Mouse (Mus musculus) midbrain, embryonic 15.5 days (tissue): ENCODE measurements around the gene Mllt6. TPM values are rescaled to one million over a fixed set of nuclear protein-coding genes. Genes with fewer than 3 reads are reported as not detected.
A peak's percentile ranks its signal among the peaks of the same experiment; 100 is the strongest.
"Not testable (repeated sequence)": the region's sequence is repeated elsewhere in the genome, so short reads cannot be mapped to it uniquely, and the experiment has no call there.

Source experiments
- ATAC-seq: fragments of 200-750 bp; cut with Nextera tagmentation; replicated peaks from 2 replicates; pipeline ENCODE4 v1.8.0; 2017; ENCODE audit warnings: moderate TSS enrichment
- H3K27ac ChIP-seq: fragments of 300-500 bp; sonication (generic); 2 replicates; pipeline ENCODE4 v1.5.1; 2015; ENCODE audit warnings: mild to moderate bottlenecking, inconsistent platforms
- H3K27me3 ChIP-seq: fragments of 300-500 bp; sonication (generic); replicated peaks from 2 replicates; pipeline ENCODE4 v1.6.1; 2015; ENCODE audit warnings: inconsistent platforms
- H3K36me3 ChIP-seq: fragments of 300-500 bp; sonication (generic); replicated peaks from 2 replicates; pipeline ENCODE4 v1.6.1; 2015; ENCODE audit warnings: inconsistent platforms
- H3K4me1 ChIP-seq: fragments of 300-500 bp; sonication (generic); 2 replicates; pipeline ENCODE4 v1.6.1; 2015; ENCODE audit warnings: inconsistent platforms
- H3K4me2 ChIP-seq: fragments of 300-500 bp; sonication (generic); 2 replicates; pipeline ENCODE4 v1.6.1; 2015; ENCODE audit warnings: inconsistent platforms, mild to moderate bottlenecking, moderate library complexity
- H3K4me3 ChIP-seq: fragments of 300-500 bp; sonication (generic); 2 replicates; pipeline ENCODE4 v1.5.1; 2015; ENCODE audit warnings: mild to moderate bottlenecking, inconsistent platforms
- H3K9ac ChIP-seq: fragments of 300-500 bp; sonication (generic); 2 replicates; pipeline ENCODE4 v1.6.1; 2015; ENCODE audit warnings: mild to moderate bottlenecking, inconsistent platforms
- H3K9me3 ChIP-seq: fragments of 300-500 bp; sonication (generic); 2 replicates; pipeline ENCODE4 v1.6.1; 2016; ENCODE audit warnings: inconsistent platforms
- WGBS: fragments of 180-500 bp; shearing (Covaris S2); methylation state at CpG from one replicate; pipeline ENCODE4 v1.1.7; 2015; ENCODE audit warnings: mixed read lengths; 5-methylcytosine and 5-hydroxymethylcytosine counted together
- polyA plus RNA-seq: library from polyadenylated mRNA; unstranded; fragments of >200 nt; fragmentation: Nextera tagmentation; extraction: Ambion mirVana; gene quantifications from 2 replicates; pipeline ENCODE4 v1.2.1, GENCODE M21; 2015

Gene Mllt6
- polyA plus RNA-seq, 1 experiment from 2014 or later: 3.9 TPM

DNA sequence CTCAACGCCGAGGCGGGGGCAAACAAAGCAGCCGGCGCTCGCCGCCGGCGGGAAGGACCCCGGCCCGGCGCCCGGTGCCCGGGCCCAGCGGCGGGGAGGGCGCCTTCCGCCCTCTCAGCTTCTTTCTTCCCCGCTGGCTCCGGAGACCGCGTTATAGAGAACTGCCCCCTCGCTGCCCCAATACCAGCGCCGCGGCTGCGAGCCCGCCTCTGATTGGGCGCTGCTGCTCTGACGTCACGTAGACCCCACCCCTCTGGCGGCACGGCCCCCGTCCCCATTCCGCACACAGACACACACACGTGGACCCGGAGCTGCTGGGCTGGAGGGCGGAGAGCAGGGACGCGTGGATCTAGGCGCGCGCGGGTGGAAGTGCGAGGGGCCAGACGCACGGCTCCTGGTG is 33.6 kb upstream of the Mllt6 start, which contains the start of gene Epop:
Gene Epop (minus strand): TSS at position 127 of the 400 bp plus-strand sequence.
- H3K27ac ChIP-seq: no peak within 1 kb of the TSS
- peak within 1 kb of the TSS; percentile 51 for H3K9ac ChIP-seq
- peaks cover 72% of the 10 kb centered on the region for H3K27me3 ChIP-seq
- peak; percentile 95 for ATAC-seq
- H3K4me2 ChIP-seq: peak within 1 kb of the TSS; percentile 80
- peak within 1 kb of the TSS; percentile 66 for H3K4me3 ChIP-seq
- WGBS: under 1% methylated on average over 47 of the region's 47 CpGs
- H3K4me1 ChIP-seq: peaks cover 29% of the 10 kb centered on the region
- H3K9me3 ChIP-seq: no peaks in the 10 kb centered on the region
- H3K36me3 ChIP-seq: no peaks in the 10 kb centered on the region

GRCm38 (mm10) chr11:97631046-97631445 is 32.2 kb upstream of the Mllt6 start:
- 10% methylated on average over 2 of the region's 2 CpGs for whole genome bisulfite sequencing
- Histone ChIP-seq H3K27me3 (peaks cover 57% of the 10 kb centered on the region), H3K4me2 (no peak overlapping the region), H3K4me1 (peaks cover 29% of the 10 kb centered on the region), H3K9me3 (no peaks in the 10 kb centered on the region), H3K9ac (no peak overlapping the region), H3K27ac (no peak overlapping the region), H3K4me3 (no peak overlapping the region), H3K36me3 (no peaks in the 10 kb centered on the region)
- no peak for ATAC-seq

DNA sequence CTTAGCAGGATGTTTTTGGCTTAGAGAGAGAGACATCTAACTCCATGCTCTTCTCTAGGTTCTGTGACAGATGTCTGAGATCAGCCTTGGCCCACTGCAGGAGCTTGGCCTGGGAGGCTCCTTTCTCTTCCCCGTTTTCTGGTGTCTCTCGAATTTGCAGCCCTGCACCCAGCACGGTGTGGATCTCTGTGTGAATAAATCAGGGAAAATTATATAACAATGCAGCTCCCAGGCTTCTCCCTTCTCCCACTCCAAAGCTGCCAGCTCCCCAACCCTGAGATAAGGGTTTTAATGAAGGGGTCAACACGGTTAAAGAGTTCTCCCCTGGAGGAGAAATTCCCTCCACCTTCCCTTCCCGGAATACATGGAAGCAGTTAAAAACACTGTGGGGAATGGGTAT is 31.7 kb upstream of the Mllt6 start:
- no peak for ATAC-seq
- Histone ChIP-seq H3K36me3 (no peaks in the 10 kb centered on the region), H3K27me3 (peaks cover 52% of the 10 kb centered on the region), H3K4me1 (peaks cover 29% of the 10 kb centered on the region), H3K27ac (no peak overlapping the region), H3K4me3 (no peak overlapping the region), H3K4me2 (no peak overlapping the region), H3K9me3 (no peaks in the 10 kb centered on the region), H3K9ac (no peak overlapping the region)
- WGBS: 16% methylated on average over 5 of the region's 5 CpGs

DNA sequence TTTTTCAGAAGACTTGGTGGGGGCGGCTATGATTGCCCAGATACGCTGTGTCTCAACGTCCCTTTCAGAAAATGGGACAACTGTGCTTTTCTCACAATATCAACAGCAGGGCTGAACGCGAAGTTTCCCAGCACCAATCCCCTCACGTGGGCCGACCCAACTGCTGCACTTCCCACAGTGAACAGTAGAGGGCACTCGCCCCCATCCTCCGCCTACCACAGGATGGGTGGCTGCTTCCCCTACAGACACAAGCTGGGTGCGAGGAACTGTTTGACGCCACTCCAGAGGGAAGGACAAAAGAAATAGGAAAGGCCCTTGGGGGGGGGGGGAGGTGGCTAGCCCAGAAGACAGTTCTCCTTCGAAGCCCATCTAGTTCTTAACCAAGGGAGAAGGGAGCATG is 31.3 kb upstream of the Mllt6 start:
- H3K4me2 ChIP-seq: no peak overlapping the region
- no peak overlapping the region for H3K9ac ChIP-seq
- no peak overlapping the region for H3K27ac ChIP-seq
- H3K4me1 ChIP-seq: peaks cover 26% of the 10 kb centered on the region
- no peak overlapping the region for H3K4me3 ChIP-seq
- 3% methylated on average over 12 of the region's 12 CpGs for WGBS
- ATAC-seq: no peak
- H3K36me3 ChIP-seq: no peaks in the 10 kb centered on the region
- no peaks in the 10 kb centered on the region for H3K9me3 ChIP-seq
- peaks cover 48% of the 10 kb centered on the region for H3K27me3 ChIP-seq

- H3K27ac ChIP-seq, H3K4me2 ChIP-seq, ATAC-seq, H3K4me3 ChIP-seq, H3K9ac ChIP-seq, H3K36me3 ChIP-seq, H3K9me3 ChIP-seq: not testable (repeated sequence)
- Histone ChIP-seq H3K27me3 (peaks cover 43% of the 10 kb centered on the region), H3K4me1 (peaks cover 23% of the 10 kb centered on the region)
- 81% methylated on average over 4 of the region's 4 CpGs for WGBS
These were observed 30.8 kb upstream of the Mllt6 start for GRCm38 (mm10) chr11:97632440-97632839.

GRCm38 (mm10) chr11:97635468-97636019 is 27.7 kb upstream of the Mllt6 start:
- Histone ChIP-seq H3K9me3 (no peaks in the 10 kb centered on the region), H3K36me3 (no peaks in the 10 kb centered on the region), H3K4me3 (no peak overlapping the region), H3K27ac (no peak overlapping the region), H3K27me3 (peaks cover 16% of the 10 kb centered on the region), H3K4me2 (no peak overlapping the region), H3K4me1 (no peaks in the 10 kb centered on the region; the same call in 1 of the 2 replicates), H3K9ac (no peak overlapping the region)
- WGBS: 76% methylated on average over 11 of the region's 11 CpGs
- ATAC-seq: no peak

- H3K9me3 ChIP-seq: no peaks in the 10 kb centered on the region
- no peaks in the 10 kb centered on the region for H3K36me3 ChIP-seq
- 67% methylated on average over 8 of the region's 8 CpGs for WGBS
- H3K4me2 ChIP-seq: no peak overlapping the region
- H3K4me1 ChIP-seq: no peaks in the 10 kb centered on the region
- no peak overlapping the region for H3K27ac ChIP-seq
- no peak overlapping the region for H3K4me3 ChIP-seq
- no peak overlapping the region for H3K9ac ChIP-seq
- no peak for ATAC-seq
- no peaks in the 10 kb centered on the region for H3K27me3 ChIP-seq
These were observed 21.5 kb upstream of the Mllt6 start for GRCm38 (mm10) chr11:97641668-97642067.

DNA sequence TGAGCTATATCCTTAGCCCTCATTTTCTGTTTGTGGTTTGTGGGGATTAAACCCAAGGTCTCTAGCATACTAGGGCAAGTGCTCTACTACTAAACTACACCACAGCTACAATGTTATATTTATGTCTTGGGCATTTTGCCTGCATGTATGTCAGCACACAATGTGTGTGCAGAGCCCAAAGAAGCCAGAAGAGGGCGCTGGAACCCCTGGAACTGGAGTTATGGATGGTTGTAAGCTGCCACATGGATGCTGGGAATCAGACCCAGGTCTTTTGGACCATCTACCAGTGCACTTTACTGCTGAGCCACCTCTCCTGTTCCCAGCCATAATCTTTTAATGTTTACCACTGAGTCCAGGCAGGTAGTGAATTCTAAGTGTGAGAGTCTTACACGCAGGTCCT is 20.5 kb upstream of the Mllt6 start:
- Histone ChIP-seq H3K27ac (no peak overlapping the region), H3K9me3 (no peaks in the 10 kb centered on the region), H3K4me3 (no peak overlapping the region), H3K36me3 (no peaks in the 10 kb centered on the region), H3K4me2 (no peak overlapping the region), H3K4me1 (no peaks in the 10 kb centered on the region), H3K27me3 (no peaks in the 10 kb centered on the region), H3K9ac (no peak overlapping the region)
- WGBS: 47% methylated on average over 2 of the region's 2 CpGs
- ATAC-seq: no peak

DNA sequence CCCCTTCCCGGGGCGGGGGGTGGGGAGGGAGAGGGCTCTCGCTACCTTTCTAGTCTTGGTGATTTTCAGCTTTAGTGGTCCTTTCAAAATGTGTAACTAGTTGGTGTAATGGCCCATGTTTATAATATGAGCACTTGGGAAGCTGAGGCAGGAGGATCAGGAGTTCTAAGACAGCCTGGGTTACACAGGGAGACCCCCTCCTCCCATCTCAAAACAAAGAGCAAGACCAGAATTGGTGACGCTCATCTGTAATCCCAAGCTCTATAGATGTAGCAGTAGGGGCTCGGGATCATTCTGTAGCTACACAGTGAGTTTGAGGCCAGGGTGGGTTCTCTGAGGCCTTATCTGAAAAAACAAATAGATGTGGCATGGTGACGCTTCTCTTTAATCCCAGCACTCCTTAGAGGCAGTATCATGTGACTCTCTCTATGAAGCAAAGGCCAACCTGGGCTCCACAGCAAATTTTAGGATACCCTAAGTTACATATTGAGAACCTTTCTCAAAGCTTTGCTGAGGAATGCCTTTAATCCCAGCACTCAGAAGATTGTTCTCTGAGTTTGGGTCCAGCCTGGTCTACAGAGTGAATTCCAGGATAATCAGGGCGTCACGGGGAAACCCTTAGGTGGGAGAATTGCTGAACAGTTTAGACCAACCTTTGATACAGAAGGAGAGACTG is 19.7 kb upstream of the Mllt6 start:
- Histone ChIP-seq H3K27me3 (no peaks in the 10 kb centered on the region), H3K4me2 (no peak overlapping the region), H3K9me3 (no peaks in the 10 kb centered on the region), H3K36me3 (no peaks in the 10 kb centered on the region), H3K4me3 (no peak overlapping the region), H3K27ac (no peak overlapping the region), H3K9ac (no peak overlapping the region), H3K4me1 (no peaks in the 10 kb centered on the region)
- no peak for ATAC-seq
- 79% methylated on average over 8 of the region's 8 CpGs for WGBS

- H3K27ac ChIP-seq: no peak overlapping the region
- WGBS: 11% methylated on average over 6 of the region's 6 CpGs
These were observed 18.4 kb upstream of the Mllt6 start for GRCm38 (mm10) chr11:97644834-97645233.

DNA sequence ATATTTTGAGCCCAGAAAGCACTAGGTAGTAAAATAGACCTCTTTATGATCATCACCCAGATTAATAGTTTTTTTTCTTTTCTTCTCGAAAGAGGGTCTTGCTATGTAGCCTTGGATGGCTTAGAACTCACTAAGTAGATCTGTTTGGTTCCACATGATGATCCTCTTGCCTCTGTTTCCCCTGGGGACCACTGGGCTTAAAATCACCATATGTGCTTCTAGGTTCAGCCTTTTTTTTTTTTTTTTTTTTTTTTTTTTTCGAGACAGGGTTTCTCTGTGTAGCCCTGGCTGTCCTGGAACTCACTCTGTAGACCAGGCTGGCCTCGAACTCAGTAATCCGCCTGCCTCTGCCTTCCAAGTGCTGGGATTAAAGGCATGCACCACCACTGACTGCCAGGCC is 14.7 kb upstream of the Mllt6 start:
- H3K9ac ChIP-seq: not testable (repeated sequence)

More at GRCm38 (mm10) chr11:97644834-97645233, 18.4 kb upstream of the Mllt6 start:
- no peak overlapping the region for H3K4me2 ChIP-seq
- no peak for ATAC-seq
- H3K9me3 ChIP-seq: no peaks in the 10 kb centered on the region
- no peaks in the 10 kb centered on the region for H3K27me3 ChIP-seq
- no peaks in the 10 kb centered on the region for H3K4me1 ChIP-seq
- no peak overlapping the region for H3K4me3 ChIP-seq
- no peak overlapping the region for H3K9ac ChIP-seq
- no peaks in the 10 kb centered on the region for H3K36me3 ChIP-seq

GRCm38 (mm10) chr11:97650341-97650740 is 12.9 kb upstream of the Mllt6 start:
- H3K27ac ChIP-seq: no peak overlapping the region
- no peak overlapping the region for H3K9ac ChIP-seq
- no peaks in the 10 kb centered on the region for H3K36me3 ChIP-seq
- H3K4me3 ChIP-seq: no peak overlapping the region
- no peaks in the 10 kb centered on the region for H3K9me3 ChIP-seq
- ATAC-seq: no peak
- no peaks in the 10 kb centered on the region for H3K27me3 ChIP-seq
- WGBS: 50% methylated on average over 5 of the region's 5 CpGs
- no peak overlapping the region for H3K4me2 ChIP-seq
- H3K4me1 ChIP-seq: no peaks in the 10 kb centered on the region

More for the DNA sequence above, 14.7 kb upstream of the Mllt6 start:
- ATAC-seq, H3K27me3 ChIP-seq, H3K4me2 ChIP-seq, H3K27ac ChIP-seq, H3K4me3 ChIP-seq, H3K4me1 ChIP-seq, H3K36me3 ChIP-seq, H3K9me3 ChIP-seq: not testable (repeated sequence)
- 68% methylated on average over 4 of the region's 4 CpGs for WGBS

- not testable (repeated sequence) for H3K27ac ChIP-seq, H3K4me3 ChIP-seq, H3K27me3 ChIP-seq, H3K9ac ChIP-seq, H3K9me3 ChIP-seq, H3K4me1 ChIP-seq, ATAC-seq, H3K4me2 ChIP-seq, H3K36me3 ChIP-seq
- 94% methylated on average over 11 of the region's 11 CpGs for WGBS
These were observed 9.8 kb upstream of the Mllt6 start for GRCm38 (mm10) chr11:97653376-97653775.
